Mouse (Mus musculus): Measurements from ENCODE around the gene Adamts2.

DNA sequence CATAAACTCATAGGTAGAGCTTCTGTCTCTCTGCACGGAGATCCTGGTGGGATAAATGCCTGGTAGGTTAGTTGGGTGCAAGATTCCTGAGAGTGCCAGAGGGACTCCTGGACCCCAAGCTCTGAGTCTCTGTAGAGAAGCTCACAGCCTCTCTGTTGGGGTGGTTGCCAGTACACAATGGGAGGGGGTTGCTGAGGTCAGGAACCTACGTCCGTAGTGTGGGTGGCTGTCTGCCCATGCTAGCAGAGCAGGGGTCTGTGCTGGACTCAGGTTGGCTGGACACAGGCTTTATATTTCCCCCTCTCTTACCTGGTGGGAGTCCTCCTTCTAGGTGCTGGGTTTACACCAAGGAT, 37.0 kb downstream of the Adamts2 start:
- TF ChIP-seq POLR2A (IDR thresholded peaks at IDR 0.05; ENCODE audit: borderline replicate concordance, low read depth, low read length), result no peak
- no peak for TF ChIP-seq CTCF (IDR thresholded peaks at IDR 0.05; ENCODE audit: low read depth, low read length)

Measured in bone marrow macrophage, adult 2 months (primary cell).